Mouse (Mus musculus): ENCODE results near the gene Eln.

GRCm38 (mm10) chr5:134695539-134695938, 51.6 kb downstream of the Eln start:
- no peak for TF ChIP-seq EP300 (IDR thresholded peaks at IDR 0.05; ENCODE audit: low read depth)
- no peak for TF ChIP-seq CTCF (IDR thresholded peaks at IDR 0.05; ENCODE audit: low read depth)

Measured in liver, postnatal 0 days (tissue).